Mouse (Mus musculus) neural tube, embryonic 11.5 days (tissue): ENCODE data around the gene Tm2d1. TPM values are rescaled to one million over a fixed set of nuclear protein-coding genes. Genes with fewer than 3 reads are reported as not detected.

ENCODE experiments used
- ATAC-seq: fragments of 200-750 bp; cut with Nextera tagmentation; 2 replicates; pipeline ENCODE4 v1.8.0; 2017; ENCODE audit warnings: moderate number of reproducible peaks, mild to moderate bottlenecking, moderate TSS enrichment, moderate library complexity; ENCODE audit not compliant: insufficient read depth, low FRiP score, low TSS enrichment
- DNase-seq: peaks from one replicate; pipeline ENCODE4 v3.0.0-alpha.2; 2015; ENCODE audit warnings: low spot score
- H3K27ac ChIP-seq: fragments of 300-500 bp; sonication (generic); 2 replicates; pipeline ENCODE4 v1.5.1; 2014; ENCODE audit warnings: low read depth, mild to moderate bottlenecking, low read length
- H3K27me3 ChIP-seq: fragments of 300-500 bp; sonication (generic); 2 replicates; pipeline ENCODE4 v1.6.1; 2014; ENCODE audit warnings: mild to moderate bottlenecking, low read length, mixed read lengths; ENCODE audit not compliant: control insufficient read depth, insufficient read depth
- H3K36me3 ChIP-seq: fragments of 300-500 bp; sonication (generic); 2 replicates; pipeline ENCODE4 v1.6.1; 2014; ENCODE audit warnings: mild to moderate bottlenecking, low read length, moderate library complexity, mixed read lengths; ENCODE audit not compliant: control insufficient read depth, insufficient read depth
- H3K4me1 ChIP-seq: fragments of 300-500 bp; sonication (generic); 2 replicates; pipeline ENCODE4 v1.6.1; 2014; ENCODE audit warnings: low read length, mixed read lengths; ENCODE audit not compliant: control insufficient read depth, insufficient read depth
- H3K4me2 ChIP-seq: fragments of 300-500 bp; sonication (generic); 2 replicates; pipeline ENCODE4 v1.6.1; 2014; ENCODE audit warnings: low read depth, mild to moderate bottlenecking, moderate library complexity
- H3K4me3 ChIP-seq: fragments of 300-500 bp; sonication (generic); 2 replicates; pipeline ENCODE4 v1.5.1; 2014; ENCODE audit warnings: low read depth, low read length
- H3K9ac ChIP-seq: fragments of 300-500 bp; sonication (generic); 2 replicates; pipeline ENCODE4 v1.6.1; 2014; ENCODE audit warnings: mild to moderate bottlenecking, low read length
- H3K9me3 ChIP-seq: fragments of 300-500 bp; sonication (generic); 2 replicates; pipeline ENCODE4 v1.6.1; 2016; ENCODE audit warnings: low read length; ENCODE audit not compliant: control insufficient read depth
- WGBS: fragments of 180-500 bp; shearing (Covaris S2); extraction: QIAGEN DNeasy Blood & Tissue Kit; methylation state at CpG from one replicate; pipeline ENCODE4 v1.1.7; 2014; 5-methylcytosine and 5-hydroxymethylcytosine counted together
- polyA plus RNA-seq: library from polyadenylated mRNA; unstranded; fragments of >200 nt; fragmentation: Nextera tagmentation; extraction: Ambion mirVana; gene quantifications from 2 replicates; pipeline ENCODE4 v1.2.1, GENCODE M21; 2014

Tm2d1 gene
- polyA plus RNA-seq, 1 experiment from 2014 or later = 92.5 TPM

GRCm38 (mm10) chr4:98395690-98396437, 12.8 kb upstream of the Tm2d1 start, which contains the start of gene Patj:
Patj (plus strand) TSS chr4:98395785.
- ATAC-seq (peak; percentile 79), DNase-seq (peak; percentile 73)
- 0 out of 2 replicates have a peak within 1 kb of the TSS, but pooled peaks have one; percentile 34 for H3K27ac ChIP-seq
- no peaks in the 10 kb centered on the region for H3K27me3 ChIP-seq
- 0 out of 2 replicates have a peak, but pooled peaks cover 2% of the 10 kb centered on the region for H3K4me1 ChIP-seq
- H3K36me3 ChIP-seq = no peaks in the 10 kb centered on the region
- no peaks in the 10 kb centered on the region for H3K9me3 ChIP-seq
- under 1% methylated on average over 62 of the region's 73 CpGs for WGBS
- H3K9ac ChIP-seq = peak within 1 kb of the TSS; percentile 97
- H3K4me3 ChIP-seq = peak within 1 kb of the TSS; percentile 76
- peak within 1 kb of the TSS; percentile 98 for H3K4me2 ChIP-seq

GRCm38 (mm10) chr4:98395346-98395689, 12.2 kb upstream of the Tm2d1 start:
- WGBS = 7% methylated on average over 7 of the region's 7 CpGs
- ATAC-seq = peak; percentile 77; the same call in 1 of the 2 replicates
- no peaks in the 10 kb centered on the region for H3K36me3 ChIP-seq
- no peak for DNase-seq
- peak overlapping the region; percentile 97 for H3K9ac ChIP-seq
- H3K4me3 ChIP-seq = peak overlapping the region; percentile 76
- H3K4me2 ChIP-seq = peak overlapping the region; percentile 98
- no peaks in the 10 kb centered on the region for H3K27me3 ChIP-seq
- H3K4me1 ChIP-seq = 0 out of 2 replicates have a peak, but pooled peaks cover 2% of the 10 kb centered on the region
- H3K9me3 ChIP-seq = no peaks in the 10 kb centered on the region
- 0 out of 2 replicates have a peak overlapping the region, but pooled peaks have one; percentile 34 for H3K27ac ChIP-seq

GRCm38 (mm10) chr4:98385036-98385435, 1.9 kb upstream of the Tm2d1 start:
- WGBS = 36% methylated on average over 5 of the region's 5 CpGs
- no peak overlapping the region for H3K27ac ChIP-seq
- no peak for ATAC-seq

GRCm38 (mm10) chr4:98376943-98377342, 6.2 kb downstream of the Tm2d1 start:
- Histone ChIP-seq H3K36me3 (no peaks in the 10 kb centered on the region; the same call in 1 of the 2 replicates), H3K4me3 (no peak overlapping the region), H3K27me3 (no peaks in the 10 kb centered on the region), H3K27ac (no peak overlapping the region), H3K9me3 (no peaks in the 10 kb centered on the region), H3K4me2 (no peak overlapping the region), H3K4me1 (no peaks in the 10 kb centered on the region), H3K9ac (no peak overlapping the region)
- 94% methylated on average over 2 of the region's 2 CpGs for WGBS
- DNase-seq (no peak), ATAC-seq (no peak)

More at GRCm38 (mm10) chr4:98385036-98385435, 1.9 kb upstream of the Tm2d1 start:
- no peak overlapping the region for H3K9ac ChIP-seq
- no peak overlapping the region for H3K4me3 ChIP-seq
- no peaks in the 10 kb centered on the region for H3K27me3 ChIP-seq
- DNase-seq = no peak
- no peak overlapping the region for H3K4me2 ChIP-seq
- H3K4me1 ChIP-seq = peaks cover 3% of the 10 kb centered on the region; the same call in 1 of the 2 replicates
- H3K36me3 ChIP-seq = no peaks in the 10 kb centered on the region
- H3K9me3 ChIP-seq = no peaks in the 10 kb centered on the region

GRCm38 (mm10) chr4:98375401-98375800, 7.7 kb downstream of the Tm2d1 start:
- H3K36me3 ChIP-seq = no peaks in the 10 kb centered on the region; the same call in 1 of the 2 replicates

GRCm38 (mm10) chr4:98358034-98358809, 24.9 kb downstream of the Tm2d1 start:
- no peak overlapping the region for H3K4me2 ChIP-seq
- no peak overlapping the region for H3K27ac ChIP-seq
- no peaks in the 10 kb centered on the region for H3K27me3 ChIP-seq
- WGBS = 87% methylated on average over 9 of the region's 9 CpGs
- ATAC-seq = no peak
- no peak overlapping the region for H3K4me3 ChIP-seq
- no peak for DNase-seq
- no peaks in the 10 kb centered on the region for H3K4me1 ChIP-seq
- peaks cover 2% of the 10 kb centered on the region; the same call in 1 of the 2 replicates for H3K36me3 ChIP-seq
- H3K9me3 ChIP-seq = no peaks in the 10 kb centered on the region
- no peak overlapping the region for H3K9ac ChIP-seq

More at GRCm38 (mm10) chr4:98375401-98375800, 7.7 kb downstream of the Tm2d1 start:
- Histone ChIP-seq H3K9ac (no peak overlapping the region), H3K9me3 (no peaks in the 10 kb centered on the region), H3K4me2 (no peak overlapping the region), H3K4me1 (no peaks in the 10 kb centered on the region), H3K27me3 (no peaks in the 10 kb centered on the region), H3K4me3 (no peak overlapping the region), H3K27ac (no peak overlapping the region)
- ATAC-seq (peak; percentile 61; the same call in 1 of the 2 replicates), DNase-seq (no peak)
- 59% methylated on average over 4 of the region's 4 CpGs for WGBS

GRCm38 (mm10) chr4:98348580-98348979, 34.5 kb downstream of the Tm2d1 start:
- no peak for ATAC-seq
- DNase-seq = no peak
- Histone ChIP-seq H3K9me3 (no peaks in the 10 kb centered on the region), H3K27ac (no peak overlapping the region), H3K4me1 (no peaks in the 10 kb centered on the region), H3K9ac (no peak overlapping the region), H3K4me3 (no peak overlapping the region), H3K4me2 (no peak overlapping the region), H3K36me3 (no peaks in the 10 kb centered on the region), H3K27me3 (no peaks in the 10 kb centered on the region)
- WGBS = 92% methylated on average over 5 of the region's 5 CpGs

- no peaks in the 10 kb centered on the region for H3K4me1 ChIP-seq
- no peak overlapping the region for H3K27ac ChIP-seq
- H3K9ac ChIP-seq = no peak overlapping the region
- H3K4me2 ChIP-seq = no peak overlapping the region
- no peaks in the 10 kb centered on the region for H3K36me3 ChIP-seq
- WGBS = 93% methylated on average over 10 of the region's 10 CpGs
- ATAC-seq = no peak
- no peak overlapping the region for H3K4me3 ChIP-seq
- no peaks in the 10 kb centered on the region for H3K9me3 ChIP-seq
- no peaks in the 10 kb centered on the region for H3K27me3 ChIP-seq
- DNase-seq = no peak
Measured at GRCm38 (mm10) chr4:98345783-98346182, 37.3 kb downstream of the Tm2d1 start.
